In the genomic region with DNA sequence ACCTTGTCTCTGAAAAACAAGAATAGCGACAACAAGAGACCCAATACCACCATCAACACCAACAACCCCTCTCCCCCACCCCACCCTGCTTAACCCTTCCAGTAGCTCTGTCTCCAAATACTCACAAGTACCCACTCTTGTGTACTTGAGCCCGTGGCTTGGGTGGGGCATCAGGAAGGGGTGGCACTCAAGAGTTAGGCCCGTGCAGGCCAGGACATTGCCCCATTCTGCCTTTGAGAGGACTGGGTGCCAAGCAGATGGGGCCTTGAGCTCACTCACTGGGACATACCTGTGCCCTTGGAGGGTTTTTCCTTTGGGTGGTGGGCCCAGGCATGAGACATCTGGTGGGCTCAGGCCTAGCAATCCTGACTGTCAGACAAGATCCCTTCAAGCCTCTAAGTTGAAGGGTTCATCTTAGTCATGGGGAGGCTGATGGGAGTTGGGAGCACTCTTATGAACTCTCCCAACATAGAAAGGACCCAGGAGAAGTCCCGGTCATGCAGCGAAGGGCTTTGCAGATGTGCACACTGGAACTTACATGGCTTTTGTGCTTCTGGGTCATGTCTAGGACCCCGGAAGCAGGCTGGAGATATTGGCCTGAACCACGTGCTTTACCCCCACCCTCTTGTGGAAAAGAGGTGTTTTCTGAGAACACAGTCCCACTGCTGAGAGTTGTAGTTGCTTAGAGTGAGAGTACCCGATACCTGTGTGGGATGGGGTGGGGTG, we compare ENCODE assay signal across 8 mouse cellular contexts. TPM values are rescaled to one million over a fixed set of nuclear protein-coding genes. Genes with fewer than 3 reads are reported as not detected.
A peak's percentile ranks its signal among the peaks of the same experiment; 100 is the strongest.
DNase-seq lines count a peak whose midpoint lies in the region; ATAC-seq and TF ChIP-seq lines count a peak whose summit lies in the region.

No protein-coding gene starts in this region.

- no peak for TF ChIP-seq CTCF in bone marrow, adult 2 months (IDR thresholded peaks at IDR 0.05; ENCODE audit: control insufficient read depth, insufficient read depth, low read length)

- H3K4me2 ChIP-seq in hindbrain, embryonic 15.5 days = peak overlapping the region; percentile 90

- peak overlapping the region; percentile 5; the same call in 1 of the 2 replicates for H3K27ac ChIP-seq in bone marrow, adult 2 months (ENCODE audit: control insufficient read depth, insufficient read depth, low read depth, low read length, poor library complexity)
- H3K27ac ChIP-seq in hindbrain, embryonic 15.5 days (replicated peaks) = peak overlapping the region; percentile 100
- peak overlapping the region; percentile 99 for H3K27ac ChIP-seq in macrophage

- H3K36me3 ChIP-seq in hindbrain, embryonic 15.5 days = 0 out of 2 replicates have a peak, but pooled peaks cover 9% of the 10 kb centered on the region
- H3K36me3 ChIP-seq in macrophage (ENCODE audit: inconsistent target) = peaks cover 5% of the 10 kb centered on the region; the same call in 1 of the 2 replicates

- peaks cover 10% of the 10 kb centered on the region for H3K4me1 ChIP-seq in bone marrow, adult 2 months (ENCODE audit: control insufficient read depth, insufficient read depth, low read length)
- peaks cover 71% of the 10 kb centered on the region for H3K4me1 ChIP-seq in hindbrain, embryonic 15.5 days (replicated peaks)

- peak overlapping the region; percentile 15 for H3K9ac ChIP-seq in hindbrain, embryonic 15.5 days

- DNase-seq in heart, adult 11 months = peak; percentile 95
- no peak for DNase-seq in heart, postnatal 4 days
- DNase-seq in spleen, postnatal 4 days (ENCODE audit: low spot score in 2 of 2) = no peak
- no peak for DNase-seq in spleen, adult 18-20 months

- peaks cover 83% of the 10 kb centered on the region for H3K79me2 ChIP-seq in macrophage (ENCODE audit: inconsistent target)

- no peaks in the 10 kb centered on the region for H3K9me3 ChIP-seq in hindbrain, embryonic 15.5 days

- 36% methylated on average over 8 of the region's 8 CpGs for WGBS in bone marrow, adult 2 months
- WGBS in hindbrain, embryonic 15.5 days = 64% methylated on average over 8 of the region's 8 CpGs
- 41% methylated on average over 8 of the region's 8 CpGs for WGBS in macrophage (ENCODE audit: missing documents)

- no peaks in the 10 kb centered on the region for H3K27me3 ChIP-seq in hindbrain, embryonic 15.5 days

- ATAC-seq in hindbrain, embryonic 15.5 days (ENCODE audit: low FRiP score, low read depth) = no peak
- ATAC-seq in cerebellum, adult (ENCODE audit: insufficient number of reproducible peaks, low FRiP score, low TSS enrichment) = no peak

- TF ChIP-seq POLR2A in bone marrow, adult 2 months (IDR thresholded peaks at IDR 0.05; ENCODE audit: borderline replicate concordance, control insufficient read depth, low read depth, low read length) = no peak

- H3K4me3 ChIP-seq in bone marrow, adult 2 months (replicated peaks; ENCODE audit: control insufficient read depth, low read depth, low read length) = no peak overlapping the region
- H3K4me3 ChIP-seq in hindbrain, embryonic 15.5 days = peak overlapping the region; percentile 88
- H3K4me3 ChIP-seq in macrophage (ENCODE audit: inconsistent target) = peak overlapping the region; percentile 92

RNA-seq across cellular contexts. Expression of gene Trim8, which starts 4.3 kb away (rescaled TPM):
- total RNA-seq in heart, postnatal 4 days (2021) = 10 to 100 TPM; 50.1 to 53.8 TPM
- 13.9 and 25.9 TPM in 2 replicates for polyA plus RNA-seq in bone marrow, adult 2 months (2011; ENCODE audit: insufficient read depth, insufficient read length, low replicate concordance, missing spikeins)
- 27.8 and 31.9 TPM in 2 replicates for polyA plus RNA-seq in hindbrain, embryonic 15.5 days (2015; fragmentation: Nextera tagmentation; extraction: Ambion mirVana)
- total RNA-seq in macrophage (2018; cell fraction: chromatin; rRNA removed) = 10 to 100 TPM; 15.9 to 99.6 (median 53.2) TPM
- total RNA-seq in macrophage (2018; cell fraction: cytosol; rRNA removed) = 100 to 1,000 TPM in 1 of 26 experiments, 10 to 100 TPM in 25; 25.7 to 101 (median 73.3) TPM
- total RNA-seq in macrophage (2018; cell fraction: nucleus; rRNA removed) = 100 to 1,000 TPM in 4 of 26 experiments, 10 to 100 TPM in 22; 24.4 to 126 (median 65.5) TPM
- 33.5 to 58.8 TPM (median 46.5 TPM) in 3 replicates for polyA plus RNA-seq in macrophage (2018)

Comparison
In these comparisons a context has a peak if more than half of its experiments do, and no peak if none do; other contexts are left out.
1. H3K27ac ChIP-seq: peak in every context shown above with its lines; median percentile 100 in hindbrain, embryonic 15.5 days; 99 in macrophage; 5 in bone marrow, adult 2 months.